Mouse (Mus musculus): ENCODE measurements around the gene Abl1. TPM values are rescaled to one million over a fixed set of nuclear protein-coding genes. Genes with fewer than 3 reads are reported as not detected.

Abl1 gene
- total and polyA plus RNA-seq, 3 experiments = 9.8 to 22.4 (median 15.2) TPM

- Histone ChIP-seq H3K9ac (ENCODE audit: insufficient read depth, low read depth) (no peak overlapping the region), H3K27ac (ENCODE audit: insufficient read depth, low read depth) (no peak overlapping the region), H3K9me3 (replicated peaks; ENCODE audit: low read length) (no peaks in the 10 kb centered on the region), H3K27me3 (replicated peaks) (no peaks in the 10 kb centered on the region), H3K4me2 (ENCODE audit: insufficient read depth, low read depth, poor library complexity, severe bottlenecking) (no peak overlapping the region), H3K36me3 (replicated peaks in 1 of 2; ENCODE audit: control insufficient read depth in 1 of 2, insufficient read depth in 1 of 2, low read length in 1 of 2) (peaks cover 0 to 3% of the 10 kb centered on the region in 2 experiments), H3K79me2 (replicated peaks; ENCODE audit: control insufficient read depth, extremely low read depth, insufficient read depth, poor library complexity, severe bottlenecking) (no peaks in the 10 kb centered on the region; the same call in 1 of the 2 replicates), H3K4me3 (replicated peaks in 1 of 3; ENCODE audit: low read depth in 2 of 3, low read length in 2 of 3, poor library complexity in 1 of 3) (no peak overlapping the region), H3K4me1 (ENCODE audit: control insufficient read depth in 1 of 2, insufficient read depth in 2 of 2) (peaks cover 8 to 41% of the 10 kb centered on the region in 2 experiments)
- in situ Hi-C loops (cut with MboI; ENCODE audit: low pct_ligation_motif_present, low pct_unique_long_range_greater_than_20kb, low sequenced_read_pairs) (no loop called here), dilution Hi-C loops (cut with MboI; ENCODE audit: extremely low pct_ligation_motif_present, extremely low pct_unique_long_range_greater_than_20kb, low sequenced_read_pairs) (no loop called here)
- no peak for DNase-seq (ENCODE audit: extremely low read depth)
- no peak for TF ChIP-seq JUND (conservative IDR thresholded peaks at IDR 0.05; ENCODE audit: low read depth, low read length)
These were observed 74.0 kb downstream of the Abl1 start for GRCm38 (mm10) chr2:31762155-31762554.

GRCm38 (mm10) chr2:31762853-31763252 is 74.7 kb downstream of the Abl1 start:
- DNase-seq (ENCODE audit: extremely low read depth) = no peak
- TF ChIP-seq NRF1 (IDR thresholded peaks at IDR 0.05; ENCODE audit: low read depth, low read length) (no peak), ZNF384 (IDR thresholded peaks at IDR 0.05; ENCODE audit: low read depth, low read length) (no peak), ZMIZ1 (IDR thresholded peaks at IDR 0.05; ENCODE audit: low read depth, low read length) (no peak), CHD2 (IDR thresholded peaks at IDR 0.05; ENCODE audit: low read length) (no peak), ETS1 (conservative IDR thresholded peaks at IDR 0.05; ENCODE audit: low read depth, low read length) (no peak), IRF4 (IDR thresholded peaks at IDR 0.05; ENCODE audit: low read depth, low read length) (no peak), HCFC1 (IDR thresholded peaks at IDR 0.05; ENCODE audit: low read depth, low read length) (no peak), TBP (conservative IDR thresholded peaks at IDR 0.05; ENCODE audit: low read depth, low read length) (no peak), CTCF (conservative IDR thresholded peaks at IDR 0.05 in 1 of 2, IDR thresholded peaks at IDR 0.05 in 1 of 2; ENCODE audit: low read depth in 2 of 2, low read length in 2 of 2) (no peak), E2F4 (IDR thresholded peaks at IDR 0.05; ENCODE audit: insufficient replicate concordance, low read depth, low read length) (no peak), SMC3 (IDR thresholded peaks at IDR 0.05; ENCODE audit: low read depth, low read length) (no peak), MYC (IDR thresholded peaks at IDR 0.05; ENCODE audit: low read depth, low read length) (no peak), UBTF (IDR thresholded peaks at IDR 0.05; ENCODE audit: low read depth, low read length) (no peak), MAZ (IDR thresholded peaks at IDR 0.05; ENCODE audit: low read depth, low read length) (no peak), SIN3A (IDR thresholded peaks at IDR 0.05; ENCODE audit: low read length) (no peak), KAT2A (IDR thresholded peaks at IDR 0.05; ENCODE audit: insufficient replicate concordance, low read length) (no peak), TCF12 (IDR thresholded peaks at IDR 0.05; ENCODE audit: low read depth, low read length) (no peak), BHLHE40 (IDR thresholded peaks at IDR 0.05; ENCODE audit: low read depth, low read length) (no peak), POLR2A (IDR thresholded peaks at IDR 0.05; ENCODE audit: low read depth, low read length) (no peak)
- dilution Hi-C loops (cut with MboI; ENCODE audit: extremely low pct_ligation_motif_present, extremely low pct_unique_long_range_greater_than_20kb, low sequenced_read_pairs) (no loop called here), in situ Hi-C loops (cut with MboI; ENCODE audit: low pct_ligation_motif_present, low pct_unique_long_range_greater_than_20kb, low sequenced_read_pairs) (no loop called here)
- no peaks in the 10 kb centered on the region for H3K27me3 ChIP-seq (replicated peaks)
- peaks cover 0 to 7% of the 10 kb centered on the region in 2 experiments for H3K36me3 ChIP-seq (replicated peaks in 1 of 2; ENCODE audit: control insufficient read depth in 1 of 2, insufficient read depth in 1 of 2, low read length in 1 of 2)
- H3K9me3 ChIP-seq (replicated peaks; ENCODE audit: low read length) = no peaks in the 10 kb centered on the region
- peaks cover 8 to 45% of the 10 kb centered on the region in 2 experiments for H3K4me1 ChIP-seq (ENCODE audit: control insufficient read depth in 1 of 2, insufficient read depth in 2 of 2)
- H3K4me3 ChIP-seq (replicated peaks in 1 of 3; ENCODE audit: low read depth in 2 of 3, low read length in 2 of 3, poor library complexity in 1 of 3) = no peak overlapping the region
- no peak overlapping the region for H3K27ac ChIP-seq (ENCODE audit: insufficient read depth, low read depth)
- H3K79me2 ChIP-seq (replicated peaks; ENCODE audit: control insufficient read depth, extremely low read depth, insufficient read depth, poor library complexity, severe bottlenecking) = no peaks in the 10 kb centered on the region; the same call in 1 of the 2 replicates
- H3K9ac ChIP-seq (ENCODE audit: insufficient read depth, low read depth) = no peak overlapping the region
- no peak overlapping the region for H3K4me2 ChIP-seq (ENCODE audit: insufficient read depth, low read depth, poor library complexity, severe bottlenecking)

Data from CH12.LX (cell line).